Mouse (Mus musculus) liver, adult 2 months (tissue): Measurements from ENCODE around the gene C2cd5. TPM values are rescaled to one million over a fixed set of nuclear protein-coding genes. Genes with fewer than 3 reads are reported as not detected.

Experiments used
- DNase-seq: peaks from one replicate; pipeline ENCODE4 v3.0.0-alpha.2; 2011; ENCODE audit warnings: low read depth, low spot score; ENCODE audit errors: extremely low read depth
- H3K27ac ChIP-seq: fragments of 200-500 bp; replicated peaks from 2 replicates; pipeline ENCODE4 v1.5.1; 2012; ENCODE audit warnings: low read depth, mild to moderate bottlenecking, control low read depth, inconsistent platforms, low read length; ENCODE audit not compliant: insufficient read depth
- H3K27me3 ChIP-seq: fragments of 200-500 bp; 2 replicates; pipeline ENCODE4 v1.6.1; 2012; ENCODE audit warnings: mild to moderate bottlenecking, moderate library complexity, low read length, inconsistent platforms; ENCODE audit not compliant: control insufficient read depth, insufficient read depth
- H3K36me3 ChIP-seq: fragments of 200-500 bp; 2 replicates; pipeline ENCODE4 v1.6.1; 2012; ENCODE audit warnings: low read length, inconsistent platforms; ENCODE audit not compliant: control insufficient read depth, insufficient read depth
- H3K4me1 ChIP-seq: fragments of 200-500 bp; 2 replicates; pipeline ENCODE4 v1.6.1; 2011; ENCODE audit warnings: low read length; ENCODE audit not compliant: control insufficient read depth, insufficient read depth
- H3K4me3 ChIP-seq: fragments of 200-500 bp; 2 replicates; pipeline ENCODE4 v1.5.1; 2011; ENCODE audit warnings: low read depth, mild to moderate bottlenecking, control low read depth, low read length, moderate library complexity; ENCODE audit not compliant: insufficient read depth
- H3K79me2 ChIP-seq: fragments of 200-500 bp; 2 replicates; pipeline ENCODE4 v1.6.1; 2012; ENCODE audit warnings: inconsistent platforms, mild to moderate bottlenecking, low read length, moderate library complexity; ENCODE audit not compliant: control insufficient read depth, insufficient read depth
- H3K9ac ChIP-seq: fragments of 200-500 bp; 2 replicates; pipeline ENCODE4 v1.6.1; 2012; ENCODE audit warnings: low read depth, mild to moderate bottlenecking, control low read depth, inconsistent platforms, low read length
- CTCF ChIP-seq: fragments of 200-500 bp; IDR thresholded peaks from 2 replicates; pipeline ENCODE4 v1.5.1; 2011; ENCODE audit warnings: low read depth, low read length, control low read depth
- POLR2A ChIP-seq: fragments of 200-500 bp; IDR thresholded peaks from 2 replicates; pipeline ENCODE4 v1.6.1; 2011; ENCODE audit warnings: low read length, control low read depth; ENCODE audit not compliant: insufficient read depth; ENCODE audit errors: extremely low read depth
- WGBS: fragments of 180-500 bp; shearing (Covaris S2); methylation state at CpG from one replicate; pipeline ENCODE4 v1.1.7; 2018; 5-methylcytosine and 5-hydroxymethylcytosine counted together
- polyA plus RNA-seq: library from polyadenylated mRNA; depleted of rRNA; stranded (reverse); fragments of >200 nt; gene quantifications from 2 replicates; pipeline ENCODE4 v1.2.3, GENCODE M21; 2012
- total RNA-seq: library from RNA; depleted of rRNA; stranded (reverse); fragments of >200 nt; gene quantifications from 2 replicates; pipeline ENCODE4 v1.2.3, GENCODE M21; 2014

The C2cd5 gene
- total and polyA plus RNA-seq, 2 experiments: 3.2 to 4.1 TPM

- H3K4me3 ChIP-seq: no peak overlapping the region
- no peaks in the 10 kb centered on the region for H3K79me2 ChIP-seq
- WGBS: 70% methylated on average over 2 of the region's 2 CpGs
- H3K27ac ChIP-seq: 0 out of 2 replicates have a peak overlapping the region, but pooled peaks have one; percentile 4
- H3K4me1 ChIP-seq: peaks cover 3% of the 10 kb centered on the region; the same call in 1 of the 2 replicates
- H3K9ac ChIP-seq: no peak overlapping the region
- H3K36me3 ChIP-seq: no peaks in the 10 kb centered on the region
- no peak for TF ChIP-seq POLR2A
- TF ChIP-seq CTCF: peak; percentile 32; the same call in 1 of the 2 replicates
- DNase-seq: peak; percentile 44
- no peaks in the 10 kb centered on the region for H3K27me3 ChIP-seq
Measured at GRCm38 (mm10) chr6:143114556-143114955, 14.6 kb upstream of the C2cd5 start.

DNA sequence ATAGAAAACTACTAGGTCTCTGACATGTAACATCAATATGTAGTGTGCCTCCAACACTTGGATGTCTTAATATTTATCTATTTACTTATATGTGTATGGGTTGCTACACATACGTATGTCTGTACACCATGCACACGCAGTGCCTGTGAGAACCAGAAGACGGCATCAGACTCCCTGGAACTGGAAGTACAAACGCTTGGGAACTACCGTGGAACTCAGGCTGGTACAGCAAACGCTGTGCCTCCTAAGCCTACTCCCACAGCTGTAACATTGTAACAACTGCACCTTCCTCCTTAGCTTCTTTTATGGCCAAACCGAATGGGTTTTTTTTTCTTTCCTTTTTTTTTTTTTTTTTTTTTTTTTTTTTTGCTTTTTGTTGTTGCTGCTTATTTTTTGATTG is 10.4 kb upstream of the C2cd5 start:
- Histone ChIP-seq H3K9ac (no peak overlapping the region), H3K36me3 (no peaks in the 10 kb centered on the region), H3K27me3 (no peaks in the 10 kb centered on the region), H3K27ac (no peak overlapping the region), H3K4me1 (peaks cover 3% of the 10 kb centered on the region; the same call in 1 of the 2 replicates), H3K79me2 (no peaks in the 10 kb centered on the region), H3K4me3 (no peak overlapping the region)
- TF ChIP-seq POLR2A (no peak), CTCF (no peak)
- 74% methylated on average over 7 of the region's 7 CpGs for WGBS
- no peak for DNase-seq

- no peaks in the 10 kb centered on the region for H3K79me2 ChIP-seq
- H3K36me3 ChIP-seq: no peaks in the 10 kb centered on the region
- H3K4me3 ChIP-seq: no peak overlapping the region
- 85% methylated on average over 16 of the region's 16 CpGs for WGBS
- no peak for DNase-seq
- no peaks in the 10 kb centered on the region for H3K27me3 ChIP-seq
- no peak for TF ChIP-seq CTCF
- no peak for TF ChIP-seq POLR2A
- no peak overlapping the region for H3K9ac ChIP-seq
- no peak overlapping the region for H3K27ac ChIP-seq
- H3K4me1 ChIP-seq: no peaks in the 10 kb centered on the region
Measured at GRCm38 (mm10) chr6:143109622-143110218, 9.8 kb upstream of the C2cd5 start.

GRCm38 (mm10) chr6:143108031-143108430 is 8.1 kb upstream of the C2cd5 start:
- H3K79me2 ChIP-seq: no peaks in the 10 kb centered on the region
- WGBS: 86% methylated on average over 13 of the region's 13 CpGs

GRCm38 (mm10) chr6:143107611-143108010 is 7.7 kb upstream of the C2cd5 start:
- Histone ChIP-seq H3K4me1 (no peaks in the 10 kb centered on the region), H3K9ac (no peak overlapping the region), H3K27me3 (no peaks in the 10 kb centered on the region), H3K4me3 (no peak overlapping the region), H3K27ac (no peak overlapping the region), H3K79me2 (no peaks in the 10 kb centered on the region), H3K36me3 (no peaks in the 10 kb centered on the region)
- TF ChIP-seq POLR2A: no peak
- 95% methylated on average over 4 of the region's 4 CpGs for WGBS
- no peak for DNase-seq

More at GRCm38 (mm10) chr6:143108031-143108430, 8.1 kb upstream of the C2cd5 start:
- TF ChIP-seq POLR2A: no peak
- no peak for TF ChIP-seq CTCF
- no peak overlapping the region for H3K4me3 ChIP-seq
- no peaks in the 10 kb centered on the region for H3K27me3 ChIP-seq
- no peak overlapping the region for H3K9ac ChIP-seq
- H3K4me1 ChIP-seq: no peaks in the 10 kb centered on the region
- no peak overlapping the region for H3K27ac ChIP-seq
- no peak for DNase-seq
- H3K36me3 ChIP-seq: no peaks in the 10 kb centered on the region

DNA sequence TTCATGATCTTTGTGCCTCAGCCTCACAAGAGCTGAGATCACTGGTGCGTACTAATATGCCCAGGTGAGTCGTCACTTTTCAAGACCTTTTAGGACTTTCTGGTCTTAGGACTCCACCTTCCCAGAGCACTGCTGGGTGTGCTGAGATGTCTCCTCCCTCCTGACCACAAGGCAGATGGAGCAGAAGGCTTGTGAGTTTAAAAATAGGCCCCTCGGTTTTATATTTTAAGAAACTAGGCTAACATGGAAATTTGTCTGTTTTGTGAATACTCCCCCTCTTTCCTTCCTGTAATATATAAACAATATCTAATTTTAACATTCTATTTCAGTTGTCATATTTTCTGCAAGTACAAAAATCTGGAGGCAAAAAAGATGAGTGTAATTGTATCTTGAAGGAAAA is 5.8 kb upstream of the C2cd5 start:
- WGBS: 81% methylated on average over 3 of the region's 3 CpGs
- no peaks in the 10 kb centered on the region for H3K36me3 ChIP-seq
- H3K27ac ChIP-seq: no peak overlapping the region
- H3K27me3 ChIP-seq: no peaks in the 10 kb centered on the region
- H3K9ac ChIP-seq: no peak overlapping the region
- no peak overlapping the region for H3K4me3 ChIP-seq
- no peak for DNase-seq
- TF ChIP-seq CTCF: no peak
- TF ChIP-seq POLR2A: no peak
- no peaks in the 10 kb centered on the region for H3K79me2 ChIP-seq
- H3K4me1 ChIP-seq: no peaks in the 10 kb centered on the region
